Mouse (Mus musculus): ENCODE measurements at regions not wholly inside any gene's neighbourhood (a gene's known extent, or its start where the extent isn't known, plus 50 kb on each side); places are given as distances from the start of the nearest gene placed in this dataset.
"Not testable (repeated sequence)": the region's sequence is repeated elsewhere in the genome, so short reads cannot be mapped to it uniquely, and the experiment has no call there.

DNA sequence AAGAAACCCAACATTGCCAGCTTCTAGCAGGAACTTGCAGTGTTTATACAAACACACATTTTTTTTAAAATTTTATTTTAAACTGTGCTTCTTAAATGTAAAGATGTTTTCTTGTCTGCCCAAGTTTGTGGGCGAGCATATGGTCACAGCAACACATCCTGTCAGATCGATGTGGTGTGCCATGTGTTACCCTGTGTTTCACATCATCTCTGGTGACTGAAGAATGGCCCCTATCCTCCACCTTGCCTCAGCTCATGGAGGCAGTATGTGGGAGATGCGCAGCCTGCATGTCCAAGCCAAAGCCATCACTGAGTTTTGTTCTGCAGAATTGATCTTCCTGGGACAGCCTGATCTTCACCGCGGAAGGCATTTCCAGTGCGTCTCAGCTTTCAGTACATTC lies 607.9 kb upstream of the Gm19410 start:
- 0 out of 2 replicates have a peak, but pooled peaks cover under 1% of the 10 kb centered on the region for H3K4me1 ChIP-seq (replicated peaks; ENCODE audit: insufficient read depth, low read length)
- WGBS, result 66% methylated on average over 6 of the region's 6 CpGs
- no peaks in the 10 kb centered on the region for H3K9me3 ChIP-seq (replicated peaks; ENCODE audit: low read length)
- no peak overlapping the region for H3K4me3 ChIP-seq (replicated peaks; ENCODE audit: low read depth, low read length)
- no peak overlapping the region for H3K27ac ChIP-seq
- H3K36me3 ChIP-seq (ENCODE audit: insufficient read depth, low read length), result no peaks in the 10 kb centered on the region
- no peak for TF ChIP-seq CTCF (IDR thresholded peaks at IDR 0.05; ENCODE audit: low read depth)
- ATAC-seq (replicated peaks; ENCODE audit: low FRiP score, low read depth) (no peak), DNase-seq (ENCODE audit: low spot score) (no peak)
- no peaks in the 10 kb centered on the region for H3K27me3 ChIP-seq (ENCODE audit: insufficient read depth, low read length)
- H3K4me2 ChIP-seq (ENCODE audit: low read length), result no peak overlapping the region
- no peak overlapping the region for H3K9ac ChIP-seq (ENCODE audit: low read depth, low read length)

DNA sequence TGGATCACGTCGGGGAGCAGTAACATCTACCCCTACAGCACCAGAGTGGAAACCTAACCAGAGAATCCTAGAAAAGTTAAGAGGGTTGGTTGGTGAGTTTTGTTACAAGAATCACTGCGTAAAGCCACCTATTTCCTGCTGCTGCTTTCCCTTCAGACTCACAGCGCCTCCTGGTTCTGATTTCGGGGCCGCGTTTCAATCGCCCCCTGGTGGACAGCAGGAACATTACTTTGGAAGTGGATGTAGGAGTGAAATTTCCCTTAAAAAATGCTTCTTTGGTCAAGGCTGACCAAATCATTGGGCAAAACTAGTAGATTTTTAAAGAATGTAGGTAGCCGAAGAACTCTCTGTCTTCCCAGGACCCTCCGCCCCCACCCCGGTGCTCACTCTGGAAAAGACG lies 606.3 kb upstream of the Gm19410 start:
- DNase-seq (ENCODE audit: low spot score), result peak; percentile 91
- Histone ChIP-seq H3K9ac (ENCODE audit: low read depth, low read length) (no peak overlapping the region), H3K36me3 (ENCODE audit: insufficient read depth, low read length) (no peaks in the 10 kb centered on the region), H3K4me2 (ENCODE audit: low read length) (peak overlapping the region; percentile 28; the same call in 1 of the 2 replicates), H3K27me3 (ENCODE audit: insufficient read depth, low read length) (no peaks in the 10 kb centered on the region), H3K27ac (no peak overlapping the region), H3K9me3 (replicated peaks; ENCODE audit: low read length) (no peaks in the 10 kb centered on the region), H3K4me3 (replicated peaks; ENCODE audit: low read depth, low read length) (no peak overlapping the region), H3K4me1 (replicated peaks; ENCODE audit: insufficient read depth, low read length) (no peaks in the 10 kb centered on the region)
- 27% methylated on average over 12 of the region's 12 CpGs for WGBS
- ATAC-seq (replicated peaks; ENCODE audit: low FRiP score, low read depth), result no peak
- peak; percentile 99 for TF ChIP-seq CTCF (IDR thresholded peaks at IDR 0.05; ENCODE audit: low read depth)

DNA sequence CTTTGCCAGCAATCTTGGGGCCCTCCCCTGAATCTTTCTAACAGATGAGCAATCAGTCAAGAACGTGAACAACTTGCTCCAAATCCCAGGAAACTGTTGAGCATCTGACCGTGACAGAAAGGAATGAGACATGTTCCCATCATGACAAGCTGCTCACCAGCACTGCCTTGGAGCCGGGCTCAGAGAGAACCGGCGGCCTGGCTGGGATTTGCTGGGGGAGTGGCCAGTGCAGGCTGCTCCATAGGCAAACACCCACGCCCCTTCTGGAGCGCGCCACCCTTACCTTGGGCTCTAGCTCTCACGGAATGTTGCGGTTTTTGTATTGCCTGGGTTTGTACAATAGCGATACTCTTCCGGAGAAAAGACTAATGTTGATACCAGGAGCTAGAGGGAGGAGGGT lies 605.4 kb upstream of the Gm19410 start:
- no peak overlapping the region for H3K27ac ChIP-seq
- no peaks in the 10 kb centered on the region for H3K9me3 ChIP-seq (replicated peaks; ENCODE audit: low read length)
- H3K4me1 ChIP-seq (replicated peaks; ENCODE audit: insufficient read depth, low read length), result no peaks in the 10 kb centered on the region
- H3K4me2 ChIP-seq (ENCODE audit: low read length), result no peak overlapping the region
- no peak for ATAC-seq (replicated peaks; ENCODE audit: low FRiP score, low read depth)
- H3K4me3 ChIP-seq (replicated peaks; ENCODE audit: low read depth, low read length), result no peak overlapping the region
- no peak for DNase-seq (ENCODE audit: low spot score)
- no peaks in the 10 kb centered on the region for H3K27me3 ChIP-seq (ENCODE audit: insufficient read depth, low read length)
- H3K36me3 ChIP-seq (ENCODE audit: insufficient read depth, low read length), result no peaks in the 10 kb centered on the region
- WGBS, result 85% methylated on average over 12 of the region's 12 CpGs
- TF ChIP-seq CTCF (IDR thresholded peaks at IDR 0.05; ENCODE audit: low read depth), result no peak
- no peak overlapping the region for H3K9ac ChIP-seq (ENCODE audit: low read depth, low read length)

DNA sequence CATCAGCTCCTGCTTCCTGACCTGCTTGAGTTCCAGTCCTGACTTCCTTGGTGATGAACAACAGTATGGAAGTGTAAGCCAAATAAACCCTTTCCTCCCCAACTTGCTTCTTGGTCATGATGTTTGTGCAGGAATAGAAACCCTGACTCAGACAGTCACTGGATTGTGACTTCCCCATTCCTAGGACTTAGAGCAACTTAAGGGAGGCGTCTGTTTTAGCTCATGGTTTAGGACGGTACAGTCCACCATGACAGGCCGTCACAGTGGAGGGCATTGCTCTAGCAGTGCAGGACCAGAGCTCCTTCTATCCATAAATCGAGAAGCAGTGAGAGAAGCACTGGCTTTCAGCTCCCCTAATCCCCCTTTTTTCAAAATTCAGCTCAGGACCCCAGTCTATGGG lies 603.4 kb upstream of the Gm19410 start:
- 85% methylated on average over 4 of the region's 4 CpGs for WGBS
- not testable (repeated sequence) for ATAC-seq (replicated peaks; ENCODE audit: low FRiP score, low read depth); DNase-seq (ENCODE audit: low spot score)

DNA sequence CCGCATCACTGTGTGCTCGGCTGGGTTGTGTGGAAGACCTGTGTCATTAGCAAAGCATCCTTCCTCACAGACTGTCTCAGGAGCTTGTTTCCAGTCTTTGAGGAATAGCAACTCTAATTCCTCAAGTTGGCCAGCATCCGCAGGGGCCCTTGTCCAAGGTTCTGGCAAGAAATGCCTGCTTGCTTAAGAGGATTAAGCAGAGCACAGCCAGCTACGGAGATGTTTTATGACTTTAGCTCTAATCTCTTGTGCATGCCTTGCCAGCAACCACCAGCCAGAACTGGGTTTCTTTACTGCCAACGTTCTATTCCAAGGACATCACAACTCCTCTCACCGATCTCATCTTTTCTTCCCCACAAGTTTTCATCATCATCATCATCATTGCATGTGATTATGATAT lies 599.0 kb upstream of the Gm19410 start:
- Histone ChIP-seq H3K4me2 (ENCODE audit: low read length) (no peak overlapping the region), H3K27me3 (ENCODE audit: insufficient read depth, low read length) (no peaks in the 10 kb centered on the region), H3K4me3 (replicated peaks; ENCODE audit: low read depth, low read length) (no peak overlapping the region), H3K36me3 (ENCODE audit: insufficient read depth, low read length) (no peaks in the 10 kb centered on the region), H3K4me1 (replicated peaks; ENCODE audit: insufficient read depth, low read length) (no peaks in the 10 kb centered on the region), H3K9ac (ENCODE audit: low read depth, low read length) (no peak overlapping the region), H3K27ac (no peak overlapping the region), H3K9me3 (replicated peaks; ENCODE audit: low read length) (no peaks in the 10 kb centered on the region)
- WGBS, result 84% methylated on average over 6 of the region's 6 CpGs
- no peak for TF ChIP-seq CTCF (IDR thresholded peaks at IDR 0.05; ENCODE audit: low read depth)
- no peak for DNase-seq (ENCODE audit: low spot score)
- no peak for ATAC-seq (replicated peaks; ENCODE audit: low FRiP score, low read depth)

More for the DNA sequence above, 603.4 kb upstream of the Gm19410 start:
- not testable (repeated sequence) for H3K4me2 ChIP-seq (ENCODE audit: low read length); H3K36me3 ChIP-seq (ENCODE audit: insufficient read depth, low read length); H3K27me3 ChIP-seq (ENCODE audit: insufficient read depth, low read length); H3K27ac ChIP-seq; H3K4me1 ChIP-seq (replicated peaks; ENCODE audit: insufficient read depth, low read length); H3K9ac ChIP-seq (ENCODE audit: low read depth, low read length); H3K4me3 ChIP-seq (replicated peaks; ENCODE audit: low read depth, low read length); H3K9me3 ChIP-seq (replicated peaks; ENCODE audit: low read length)

DNA sequence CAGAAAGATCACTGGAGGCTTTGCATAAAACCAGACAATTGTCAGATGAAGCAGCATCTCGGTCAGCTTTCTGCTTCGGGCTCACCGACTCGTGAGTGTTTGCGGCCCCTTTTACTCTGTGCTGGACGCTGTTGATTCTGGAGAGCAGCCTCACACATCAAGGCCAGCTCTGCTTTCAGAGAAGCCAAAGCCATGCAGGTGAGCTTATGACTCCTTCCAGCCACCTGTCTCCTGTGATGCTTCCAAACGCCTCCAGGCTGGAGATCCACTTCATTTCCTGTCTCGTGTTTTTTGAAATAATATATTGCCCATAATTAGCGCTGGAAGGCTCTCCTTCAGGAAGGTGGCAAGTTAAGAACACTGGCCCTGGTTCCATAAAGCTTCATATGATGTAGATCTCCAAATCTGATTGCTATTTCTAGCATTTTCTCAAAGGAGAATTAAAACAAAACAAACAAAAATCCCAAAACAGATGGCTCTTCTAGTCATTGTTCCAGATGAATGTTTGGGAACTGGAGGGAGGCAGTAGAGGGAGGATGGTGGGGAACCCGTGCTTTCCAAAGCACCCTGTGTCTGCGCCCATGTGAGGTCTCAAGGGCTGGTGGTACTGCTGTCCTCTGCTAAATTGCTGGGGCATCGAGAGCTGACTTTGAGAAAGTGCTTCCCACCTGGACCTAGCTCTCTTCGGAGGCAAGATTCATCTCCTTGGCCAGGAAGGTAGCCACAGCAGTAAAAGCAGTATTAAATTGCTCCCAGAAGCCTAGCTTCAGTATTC lies 593.9 kb upstream of the Gm19410 start:
- Histone ChIP-seq H3K9ac (ENCODE audit: low read depth, low read length) (no peak overlapping the region), H3K36me3 (ENCODE audit: insufficient read depth, low read length) (no peaks in the 10 kb centered on the region), H3K4me3 (replicated peaks; ENCODE audit: low read depth, low read length) (no peak overlapping the region), H3K27ac (no peak overlapping the region), H3K27me3 (ENCODE audit: insufficient read depth, low read length) (no peaks in the 10 kb centered on the region), H3K4me1 (replicated peaks; ENCODE audit: insufficient read depth, low read length) (no peaks in the 10 kb centered on the region), H3K9me3 (replicated peaks; ENCODE audit: low read length) (no peaks in the 10 kb centered on the region), H3K4me2 (ENCODE audit: low read length) (no peak overlapping the region)
- TF ChIP-seq CTCF (IDR thresholded peaks at IDR 0.05; ENCODE audit: low read depth), result no peak
- no peak for DNase-seq (ENCODE audit: low spot score)
- no peak for ATAC-seq (replicated peaks; ENCODE audit: low FRiP score, low read depth)
- 70% methylated on average over 13 of the region's 13 CpGs for WGBS

DNA sequence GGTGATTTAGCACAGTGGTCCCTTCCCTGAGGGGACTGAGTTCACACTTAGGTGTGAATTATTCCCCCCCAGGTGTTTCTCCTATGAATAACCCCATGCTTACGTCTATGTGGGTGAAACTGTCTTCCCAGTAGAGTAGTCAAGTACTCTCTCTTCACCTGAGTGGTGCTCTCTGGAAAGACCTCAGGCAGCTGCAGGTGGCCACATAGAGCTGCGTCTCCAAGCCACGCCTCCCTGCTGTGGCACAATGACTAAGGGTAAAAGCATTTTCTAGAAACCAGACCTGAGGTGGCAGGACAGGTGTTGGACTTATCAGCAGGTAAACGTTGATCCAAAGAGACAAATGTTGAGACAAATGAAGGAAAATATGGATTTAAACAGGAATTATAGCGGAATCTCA lies 588.3 kb upstream of the Gm19410 start:
- ATAC-seq (replicated peaks; ENCODE audit: low FRiP score, low read depth) (no peak), DNase-seq (ENCODE audit: low spot score) (no peak)
- H3K9me3 ChIP-seq (replicated peaks; ENCODE audit: low read length), result no peaks in the 10 kb centered on the region
- TF ChIP-seq CTCF (IDR thresholded peaks at IDR 0.05; ENCODE audit: low read depth), result no peak
- no peaks in the 10 kb centered on the region for H3K27me3 ChIP-seq (ENCODE audit: insufficient read depth, low read length)
- no peaks in the 10 kb centered on the region for H3K4me1 ChIP-seq (replicated peaks; ENCODE audit: insufficient read depth, low read length)
- no peak overlapping the region for H3K27ac ChIP-seq
- no peak overlapping the region for H3K4me3 ChIP-seq (replicated peaks; ENCODE audit: low read depth, low read length)
- H3K4me2 ChIP-seq (ENCODE audit: low read length), result no peak overlapping the region
- H3K9ac ChIP-seq (ENCODE audit: low read depth, low read length), result no peak overlapping the region
- H3K36me3 ChIP-seq (ENCODE audit: insufficient read depth, low read length), result no peaks in the 10 kb centered on the region
- 64% methylated on average over 5 of the region's 5 CpGs for WGBS
